Mouse (Mus musculus): Measurements from ENCODE around the gene Car6. TPM values are rescaled to one million over a fixed set of nuclear protein-coding genes. Genes with fewer than 3 reads are reported as not detected.

The Car6 gene
- polyA plus RNA-seq, 1 experiment from 2014 or later, result not detected

GRCm38 (mm10) chr4:150234599-150235327, 33.6 kb upstream of the Car6 start:
- Histone ChIP-seq H3K36me3 (ENCODE audit: control insufficient read depth, insufficient read depth, low read length) (peaks cover 8% of the 10 kb centered on the region), H3K9ac (ENCODE audit: low read depth, low read length) (peak overlapping the region; percentile 34), H3K4me2 (no peak overlapping the region), H3K27me3 (replicated peaks; ENCODE audit: control insufficient read depth, insufficient read depth, low read length) (0 out of 2 replicates have a peak, but pooled peaks cover 2% of the 10 kb centered on the region), H3K4me3 (ENCODE audit: low read depth, low read length) (no peak overlapping the region), H3K27ac (ENCODE audit: low read depth, low read length) (peak overlapping the region; percentile 78), H3K4me1 (replicated peaks; ENCODE audit: control insufficient read depth, insufficient read depth, low read length) (peaks cover 40% of the 10 kb centered on the region), H3K9me3 (ENCODE audit: control insufficient read depth, low read length) (no peaks in the 10 kb centered on the region)
- 44% methylated on average over 8 of the region's 8 CpGs for WGBS
- no peak for ATAC-seq (replicated peaks; ENCODE audit: low FRiP score)
- DNase-seq (ENCODE audit: low spot score), result no peak

GRCm38 (mm10) chr4:150231871-150232270, 30.7 kb upstream of the Car6 start:
- Histone ChIP-seq H3K27ac (ENCODE audit: low read depth, low read length) (no peak overlapping the region), H3K4me3 (ENCODE audit: low read depth, low read length) (no peak overlapping the region), H3K27me3 (replicated peaks; ENCODE audit: control insufficient read depth, insufficient read depth, low read length) (0 out of 2 replicates have a peak, but pooled peaks cover 2% of the 10 kb centered on the region), H3K4me2 (no peak overlapping the region), H3K9ac (ENCODE audit: low read depth, low read length) (no peak overlapping the region), H3K36me3 (ENCODE audit: control insufficient read depth, insufficient read depth, low read length) (no peaks in the 10 kb centered on the region), H3K9me3 (ENCODE audit: control insufficient read depth, low read length) (no peaks in the 10 kb centered on the region), H3K4me1 (replicated peaks; ENCODE audit: control insufficient read depth, insufficient read depth, low read length) (peaks cover 28% of the 10 kb centered on the region)
- ATAC-seq (replicated peaks; ENCODE audit: low FRiP score) (no peak), DNase-seq (ENCODE audit: low spot score) (no peak)
- 45% methylated on average over 8 of the region's 8 CpGs for WGBS

DNA sequence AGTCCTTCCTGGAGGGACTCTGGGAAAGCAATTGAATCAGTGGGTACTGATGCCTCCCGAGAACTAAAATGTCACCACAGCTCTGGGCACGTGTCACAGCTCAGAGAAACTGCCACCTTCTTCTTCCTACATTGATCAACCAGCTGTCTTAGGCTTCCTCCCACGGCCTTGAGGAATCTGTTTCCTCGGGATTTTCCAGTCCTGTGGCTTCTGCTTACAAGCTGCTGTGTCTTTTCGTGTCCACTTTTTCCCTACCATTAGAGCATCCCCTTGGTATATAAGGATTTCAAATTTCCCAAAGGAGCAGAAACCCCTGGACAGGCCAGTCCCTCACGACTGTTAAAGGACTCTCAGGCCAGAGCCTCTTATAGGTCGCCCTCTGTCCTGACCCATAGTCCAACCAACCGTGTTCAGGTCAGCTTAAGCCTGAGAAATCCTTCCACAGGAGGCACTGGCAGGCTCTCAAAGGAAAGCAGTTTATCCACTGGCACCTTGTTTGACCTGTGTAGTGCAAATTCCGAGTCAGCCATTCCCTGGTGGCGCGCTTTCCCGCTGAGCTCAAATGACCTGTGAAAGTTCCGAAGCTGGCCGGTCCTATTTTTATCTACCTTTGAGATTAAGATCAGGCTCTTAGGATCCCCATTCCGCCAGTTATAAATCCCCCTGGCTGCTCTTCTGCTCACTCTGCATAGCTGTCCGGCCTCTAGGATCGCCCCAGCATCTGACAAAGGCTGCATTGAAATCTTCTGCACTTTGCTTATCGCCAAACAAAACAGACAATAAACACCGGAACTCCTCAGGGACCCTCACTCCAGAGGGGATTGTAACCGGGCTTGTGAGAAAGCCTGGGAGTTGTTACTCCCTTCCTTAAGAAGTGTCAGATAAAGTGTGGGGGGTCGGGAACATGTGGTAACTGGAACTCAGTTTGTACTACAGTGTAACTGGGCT, 29.6 kb upstream of the Car6 start:
- ATAC-seq (replicated peaks; ENCODE audit: low FRiP score) (no peak), DNase-seq (ENCODE audit: low spot score) (no peak)
- H3K36me3 ChIP-seq (ENCODE audit: control insufficient read depth, insufficient read depth, low read length), result no peaks in the 10 kb centered on the region
- no peak overlapping the region for H3K4me3 ChIP-seq (ENCODE audit: low read depth, low read length)
- no peak overlapping the region for H3K9ac ChIP-seq (ENCODE audit: low read depth, low read length)
- no peak overlapping the region for H3K4me2 ChIP-seq
- H3K27ac ChIP-seq (ENCODE audit: low read depth, low read length), result peak overlapping the region; percentile 38; the same call in 1 of the 2 replicates
- H3K9me3 ChIP-seq (ENCODE audit: control insufficient read depth, low read length), result no peaks in the 10 kb centered on the region
- 0 out of 2 replicates have a peak, but pooled peaks cover 2% of the 10 kb centered on the region for H3K27me3 ChIP-seq (replicated peaks; ENCODE audit: control insufficient read depth, insufficient read depth, low read length)
- WGBS, result 30% methylated on average over 21 of the region's 21 CpGs
- H3K4me1 ChIP-seq (replicated peaks; ENCODE audit: control insufficient read depth, insufficient read depth, low read length), result peaks cover 28% of the 10 kb centered on the region

DNA sequence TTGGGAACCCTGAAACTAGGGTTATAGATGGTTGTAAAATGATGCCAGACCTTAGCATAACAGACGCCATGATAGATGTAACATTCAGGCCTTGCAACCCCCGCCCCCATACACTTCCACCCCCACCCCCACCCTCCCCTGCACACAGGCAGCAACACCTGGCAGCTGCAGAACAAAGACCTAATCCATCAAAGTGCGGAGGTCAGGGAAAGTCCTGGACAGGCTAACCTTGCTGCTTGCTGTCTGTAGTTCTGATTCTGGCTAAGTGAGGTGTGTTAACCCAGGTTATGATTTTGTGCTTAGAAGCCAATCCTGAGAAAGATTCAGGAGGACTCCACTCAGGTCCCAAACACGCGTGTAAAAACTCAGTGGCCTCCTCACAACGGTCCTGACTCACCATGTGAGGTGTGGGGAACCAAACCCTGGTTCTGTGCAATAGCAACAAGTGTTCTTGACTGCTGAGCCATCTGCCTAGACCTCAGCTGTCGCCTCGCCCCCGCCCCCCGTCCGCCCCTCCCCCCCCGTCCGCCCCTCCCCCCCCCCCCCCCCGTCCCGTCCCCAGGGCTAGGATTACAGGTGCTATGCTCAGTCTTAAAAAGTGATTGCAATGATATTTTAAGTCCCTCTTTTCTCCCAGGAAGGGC, 28.7 kb upstream of the Car6 start:
- Histone ChIP-seq H3K4me2 (no peak overlapping the region), H3K4me3 (ENCODE audit: low read depth, low read length) (no peak overlapping the region), H3K36me3 (ENCODE audit: control insufficient read depth, insufficient read depth, low read length) (no peaks in the 10 kb centered on the region), H3K9me3 (ENCODE audit: control insufficient read depth, low read length) (no peaks in the 10 kb centered on the region), H3K4me1 (replicated peaks; ENCODE audit: control insufficient read depth, insufficient read depth, low read length) (peaks cover 21% of the 10 kb centered on the region), H3K9ac (ENCODE audit: low read depth, low read length) (no peak overlapping the region), H3K27me3 (replicated peaks; ENCODE audit: control insufficient read depth, insufficient read depth, low read length) (0 out of 2 replicates have a peak, but pooled peaks cover 2% of the 10 kb centered on the region), H3K27ac (ENCODE audit: low read depth, low read length) (no peak overlapping the region)
- 46% methylated on average over 8 of the region's 15 CpGs for WGBS
- DNase-seq (ENCODE audit: low spot score) (no peak), ATAC-seq (replicated peaks; ENCODE audit: low FRiP score) (no peak)

- H3K9ac ChIP-seq (ENCODE audit: low read depth, low read length), result no peak overlapping the region
- H3K36me3 ChIP-seq (ENCODE audit: control insufficient read depth, insufficient read depth, low read length), result no peaks in the 10 kb centered on the region
- H3K27ac ChIP-seq (ENCODE audit: low read depth, low read length), result no peak overlapping the region
- H3K4me3 ChIP-seq (ENCODE audit: low read depth, low read length), result no peak overlapping the region
- DNase-seq (ENCODE audit: low spot score) (no peak), ATAC-seq (replicated peaks; ENCODE audit: low FRiP score) (no peak)
- H3K4me1 ChIP-seq (replicated peaks; ENCODE audit: control insufficient read depth, insufficient read depth, low read length), result peaks cover 15% of the 10 kb centered on the region
- no peak overlapping the region for H3K4me2 ChIP-seq
- 55% methylated on average over 7 of the region's 7 CpGs for WGBS
- 0 out of 2 replicates have a peak, but pooled peaks cover 2% of the 10 kb centered on the region for H3K27me3 ChIP-seq (replicated peaks; ENCODE audit: control insufficient read depth, insufficient read depth, low read length)
- H3K9me3 ChIP-seq (ENCODE audit: control insufficient read depth, low read length), result no peaks in the 10 kb centered on the region
Observed at GRCm38 (mm10) chr4:150228581-150229348, 27.6 kb upstream of the Car6 start.

DNA sequence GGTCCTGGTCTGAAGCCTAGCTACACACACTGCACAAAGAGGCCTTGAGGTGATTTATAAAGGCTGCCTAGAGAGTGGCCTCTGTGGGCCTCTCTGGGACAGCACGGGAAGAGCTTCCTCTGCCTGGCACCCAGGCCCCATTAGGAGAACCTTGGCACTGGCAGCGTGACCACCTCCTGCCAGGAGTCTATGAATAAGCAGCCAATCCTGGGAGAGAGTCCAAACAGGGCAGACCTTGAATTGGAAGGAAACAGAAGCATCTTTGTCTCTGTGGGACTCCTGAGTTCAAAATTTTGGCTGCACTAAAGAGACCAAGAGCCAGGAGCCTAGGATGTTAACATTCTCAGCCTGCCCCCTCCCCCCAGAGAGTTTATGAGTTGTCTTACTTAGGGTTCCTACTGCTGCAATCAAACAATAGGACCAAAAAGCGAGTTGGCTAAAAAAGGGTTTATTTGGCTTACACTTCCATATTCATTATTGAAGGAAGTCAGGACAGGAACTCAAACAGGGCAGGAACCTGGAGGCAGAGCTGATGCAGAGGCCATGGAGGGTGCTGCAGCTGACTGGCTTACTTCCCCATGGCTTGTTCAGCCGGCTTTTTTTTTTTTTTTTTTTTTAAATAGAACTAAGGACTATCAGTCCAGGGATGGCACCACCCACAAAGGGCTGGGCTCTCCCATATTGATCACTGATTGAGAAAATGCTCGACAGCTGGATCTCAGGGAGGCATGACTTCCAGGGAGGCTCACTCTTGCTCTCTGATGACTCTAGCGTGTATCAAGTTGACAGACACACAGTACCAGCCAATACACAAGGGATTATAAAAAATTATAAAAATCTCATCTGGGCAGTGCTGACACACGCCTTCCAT, 25.9 kb upstream of the Car6 start:
- Histone ChIP-seq H3K27me3 (replicated peaks; ENCODE audit: control insufficient read depth, insufficient read depth, low read length) (0 out of 2 replicates have a peak, but pooled peaks cover 2% of the 10 kb centered on the region), H3K36me3 (ENCODE audit: control insufficient read depth, insufficient read depth, low read length) (no peaks in the 10 kb centered on the region), H3K9ac (ENCODE audit: low read depth, low read length) (no peak overlapping the region), H3K4me3 (ENCODE audit: low read depth, low read length) (no peak overlapping the region), H3K4me2 (no peak overlapping the region), H3K9me3 (ENCODE audit: control insufficient read depth, low read length) (no peaks in the 10 kb centered on the region), H3K27ac (ENCODE audit: low read depth, low read length) (no peak overlapping the region), H3K4me1 (replicated peaks; ENCODE audit: control insufficient read depth, insufficient read depth, low read length) (peaks cover 15% of the 10 kb centered on the region)
- no peak for DNase-seq (ENCODE audit: low spot score)
- WGBS, result 60% methylated on average over 7 of the region's 7 CpGs
- ATAC-seq (replicated peaks; ENCODE audit: low FRiP score), result no peak

GRCm38 (mm10) chr4:150225700-150226099, 24.6 kb upstream of the Car6 start:
- ATAC-seq (replicated peaks; ENCODE audit: low FRiP score) (no peak), DNase-seq (ENCODE audit: low spot score) (no peak)
- H3K36me3 ChIP-seq (ENCODE audit: control insufficient read depth, insufficient read depth, low read length), result no peaks in the 10 kb centered on the region
- H3K4me3 ChIP-seq (ENCODE audit: low read depth, low read length), result no peak overlapping the region
- no peak overlapping the region for H3K27ac ChIP-seq (ENCODE audit: low read depth, low read length)
- H3K9me3 ChIP-seq (ENCODE audit: control insufficient read depth, low read length), result no peaks in the 10 kb centered on the region
- no peak overlapping the region for H3K9ac ChIP-seq (ENCODE audit: low read depth, low read length)
- H3K27me3 ChIP-seq (replicated peaks; ENCODE audit: control insufficient read depth, insufficient read depth, low read length), result no peaks in the 10 kb centered on the region
- 93% methylated on average over 1 of the region's 1 CpGs for WGBS
- peaks cover 16% of the 10 kb centered on the region for H3K4me1 ChIP-seq (replicated peaks; ENCODE audit: control insufficient read depth, insufficient read depth, low read length)
- no peak overlapping the region for H3K4me2 ChIP-seq

Measured in liver, embryonic 11.5 days (tissue).